Mouse (Mus musculus) heart, embryonic 12.5 days (tissue): ENCODE measurements around the gene Gria2. TPM values are rescaled to one million over a fixed set of nuclear protein-coding genes. Genes with fewer than 3 reads are reported as not detected.

Source experiments
- ATAC-seq: fragments of 200-750 bp; cut with Nextera tagmentation; 2 replicates; pipeline ENCODE4 v1.8.0; 2017; ENCODE audit warnings: moderate TSS enrichment, moderate library complexity; ENCODE audit not compliant: insufficient number of reproducible peaks, low FRiP score
- H3K27ac ChIP-seq: fragments of 300-500 bp; sonication (generic); 2 replicates; pipeline ENCODE4 v1.5.1; 2016; ENCODE audit warnings: mild to moderate bottlenecking, moderate library complexity; ENCODE audit not compliant: poor library complexity, severe bottlenecking
- H3K27me3 ChIP-seq: fragments of 300-500 bp; sonication (generic); replicated peaks from 2 replicates; pipeline ENCODE4 v1.6.1; 2016; ENCODE audit warnings: mild to moderate bottlenecking, moderate library complexity
- H3K36me3 ChIP-seq: fragments of 300-500 bp; sonication (generic); 2 replicates; pipeline ENCODE4 v1.6.1; 2016; ENCODE audit warnings: mild to moderate bottlenecking, moderate library complexity
- H3K4me1 ChIP-seq: fragments of 300-500 bp; sonication (generic); replicated peaks from 2 replicates; pipeline ENCODE4 v1.6.1; 2016; ENCODE audit warnings: mild to moderate bottlenecking
- H3K4me2 ChIP-seq: fragments of 300-500 bp; sonication (generic); 2 replicates; pipeline ENCODE4 v1.6.1; 2016; ENCODE audit warnings: mild to moderate bottlenecking, moderate library complexity
- H3K4me3 ChIP-seq: fragments of 300-500 bp; sonication (generic); 2 replicates; pipeline ENCODE4 v1.5.1; 2016; ENCODE audit warnings: mild to moderate bottlenecking
- H3K9ac ChIP-seq: fragments of 300-500 bp; sonication (generic); 2 replicates; pipeline ENCODE4 v1.6.1; 2016; ENCODE audit warnings: mild to moderate bottlenecking, moderate library complexity
- H3K9me3 ChIP-seq: fragments of 300-500 bp; sonication (generic); replicated peaks from 2 replicates; pipeline ENCODE4 v1.6.1; 2016; ENCODE audit warnings: mild to moderate bottlenecking, moderate library complexity
- WGBS: fragments of 180-500 bp; shearing (Covaris S2); methylation state at CpG from one replicate; pipeline ENCODE4 v1.1.7; 2016; 5-methylcytosine and 5-hydroxymethylcytosine counted together
- polyA plus RNA-seq: library from polyadenylated mRNA; unstranded; fragments of >200 nt; fragmentation: Nextera tagmentation; extraction: Ambion mirVana; gene quantifications from 2 replicates; pipeline ENCODE4 v1.2.1, GENCODE M21; 2016

Gria2 gene
- 0.31 and 0.56 TPM in 2 replicates for polyA plus RNA-seq

DNA sequence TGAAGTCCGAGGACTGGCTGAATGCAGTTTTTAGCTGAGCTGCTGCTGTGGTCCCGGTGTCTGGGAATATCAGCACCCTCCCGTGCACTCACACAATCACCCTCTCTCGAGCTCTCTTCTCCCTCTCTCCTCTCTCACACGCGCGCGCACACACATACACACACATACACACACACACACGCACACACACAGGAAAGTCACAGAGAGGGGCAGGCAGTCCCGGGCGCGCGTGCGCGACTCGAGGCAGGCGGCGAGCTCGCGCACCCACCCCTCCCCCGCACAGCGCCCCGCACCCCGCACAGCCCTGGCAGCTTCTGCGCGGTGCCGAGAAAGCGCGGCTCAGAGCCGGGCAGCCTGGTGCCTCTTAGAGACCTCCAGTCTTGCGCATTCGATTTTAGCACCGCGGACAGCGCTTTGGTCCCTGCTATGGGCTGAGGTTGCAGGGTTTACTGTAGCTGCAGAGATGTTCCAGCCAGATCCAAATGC, at the start of gene Gria2:
Gene Gria2 (minus strand): TSS at position 240 of the 486 bp plus-strand sequence.
- peaks cover 18% of the 10 kb centered on the region for H3K4me1 ChIP-seq
- H3K36me3 ChIP-seq: no peaks in the 10 kb centered on the region
- ATAC-seq: peak; percentile 76
- H3K4me3 ChIP-seq: peak within 1 kb of the TSS; percentile 48
- WGBS: 1% methylated on average over 34 of the region's 35 CpGs
- H3K9ac ChIP-seq: no peak within 1 kb of the TSS
- H3K9me3 ChIP-seq: no peaks in the 10 kb centered on the region
- H3K4me2 ChIP-seq: peak within 1 kb of the TSS; percentile 91
- peaks cover 27% of the 10 kb centered on the region for H3K27me3 ChIP-seq
- no peak within 1 kb of the TSS for H3K27ac ChIP-seq

GRCm38 (mm10) chr3:80850947-80851346, 48.3 kb upstream of the Gria2 start:
- H3K4me3 ChIP-seq: no peak overlapping the region
- ATAC-seq: no peak
- H3K36me3 ChIP-seq: no peaks in the 10 kb centered on the region
- H3K9me3 ChIP-seq: no peaks in the 10 kb centered on the region
- WGBS: 83% methylated on average over 10 of the region's 10 CpGs
- no peak overlapping the region for H3K27ac ChIP-seq
- no peak overlapping the region for H3K9ac ChIP-seq
- no peak overlapping the region for H3K4me2 ChIP-seq
- no peaks in the 10 kb centered on the region for H3K4me1 ChIP-seq
- H3K27me3 ChIP-seq: no peaks in the 10 kb centered on the region

GRCm38 (mm10) chr3:80845634-80846033, 43.0 kb upstream of the Gria2 start:
- Histone ChIP-seq H3K9ac (no peak overlapping the region), H3K4me1 (no peaks in the 10 kb centered on the region), H3K4me3 (no peak overlapping the region), H3K27ac (no peak overlapping the region), H3K36me3 (no peaks in the 10 kb centered on the region), H3K4me2 (no peak overlapping the region), H3K27me3 (no peaks in the 10 kb centered on the region), H3K9me3 (no peaks in the 10 kb centered on the region)
- 80% methylated on average over 2 of the region's 2 CpGs for WGBS
- no peak for ATAC-seq

GRCm38 (mm10) chr3:80839845-80840244, 37.2 kb upstream of the Gria2 start:
- H3K4me3 ChIP-seq: no peak overlapping the region
- no peaks in the 10 kb centered on the region for H3K9me3 ChIP-seq
- H3K9ac ChIP-seq: no peak overlapping the region
- WGBS: 76% methylated on average over 5 of the region's 5 CpGs
- H3K27me3 ChIP-seq: no peaks in the 10 kb centered on the region
- H3K4me1 ChIP-seq: no peaks in the 10 kb centered on the region
- no peak for ATAC-seq
- H3K36me3 ChIP-seq: no peaks in the 10 kb centered on the region
- no peak overlapping the region for H3K27ac ChIP-seq
- no peak overlapping the region for H3K4me2 ChIP-seq

DNA sequence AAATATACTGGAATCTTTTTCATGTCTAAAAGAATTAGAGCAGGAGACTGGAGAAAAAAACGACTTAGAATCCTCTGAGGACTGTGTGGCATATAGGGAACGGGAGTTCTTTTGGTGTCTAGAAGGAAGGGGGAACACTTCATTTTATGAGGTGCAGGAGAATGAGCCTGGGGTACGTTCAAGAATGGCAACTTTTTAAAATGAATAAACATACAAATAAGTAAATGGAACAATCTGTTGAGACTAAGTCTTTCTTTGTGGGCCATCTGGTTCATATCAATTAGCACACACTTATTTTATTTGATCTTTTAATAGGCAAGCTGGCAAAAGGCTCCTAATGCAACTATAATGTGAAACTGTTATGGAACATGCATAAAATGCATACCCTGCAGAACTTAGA, 34.9 kb upstream of the Gria2 start:
- Histone ChIP-seq H3K36me3 (no peaks in the 10 kb centered on the region), H3K27me3 (no peaks in the 10 kb centered on the region), H3K9ac (no peak overlapping the region), H3K4me3 (no peak overlapping the region), H3K4me2 (no peak overlapping the region), H3K4me1 (no peaks in the 10 kb centered on the region), H3K9me3 (no peaks in the 10 kb centered on the region), H3K27ac (no peak overlapping the region)
- 48% methylated on average over 3 of the region's 3 CpGs for WGBS
- ATAC-seq: no peak

DNA sequence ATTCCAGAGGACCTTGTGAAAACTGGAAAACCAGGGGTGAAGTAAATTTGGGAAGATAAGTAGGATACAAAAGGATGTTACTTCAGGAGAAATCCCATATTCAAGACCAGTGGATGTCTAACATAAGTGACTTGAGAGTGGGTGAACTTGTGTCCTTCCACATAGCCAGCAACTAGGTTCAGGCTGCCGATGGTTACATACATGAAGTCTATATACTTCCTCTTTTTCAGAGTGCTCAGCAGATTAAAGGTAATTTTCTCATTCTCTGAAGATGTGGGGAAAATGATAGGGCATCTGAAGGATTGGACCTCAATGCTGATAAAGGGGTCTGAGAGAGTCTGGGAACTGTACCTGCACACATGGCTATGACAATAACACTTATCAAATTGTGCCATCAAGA, 21.3 kb upstream of the Gria2 start:
- no peak overlapping the region for H3K4me2 ChIP-seq
- H3K27me3 ChIP-seq: no peaks in the 10 kb centered on the region
- no peak overlapping the region for H3K9ac ChIP-seq
- ATAC-seq: no peak
- H3K4me1 ChIP-seq: no peaks in the 10 kb centered on the region
- no peaks in the 10 kb centered on the region for H3K9me3 ChIP-seq
- H3K27ac ChIP-seq: no peak overlapping the region
- no peak overlapping the region for H3K4me3 ChIP-seq
- WGBS: 87% methylated on average over 1 of the region's 1 CpGs
- H3K36me3 ChIP-seq: no peaks in the 10 kb centered on the region

GRCm38 (mm10) chr3:80818619-80819018, 16.0 kb upstream of the Gria2 start:
- Histone ChIP-seq H3K27me3 (no peaks in the 10 kb centered on the region), H3K4me2 (no peak overlapping the region), H3K9ac (no peak overlapping the region), H3K4me3 (no peak overlapping the region), H3K36me3 (no peaks in the 10 kb centered on the region), H3K9me3 (no peaks in the 10 kb centered on the region), H3K27ac (no peak overlapping the region), H3K4me1 (no peaks in the 10 kb centered on the region)
- ATAC-seq: no peak
- WGBS: 90% methylated on average over 1 of the region's 1 CpGs

DNA sequence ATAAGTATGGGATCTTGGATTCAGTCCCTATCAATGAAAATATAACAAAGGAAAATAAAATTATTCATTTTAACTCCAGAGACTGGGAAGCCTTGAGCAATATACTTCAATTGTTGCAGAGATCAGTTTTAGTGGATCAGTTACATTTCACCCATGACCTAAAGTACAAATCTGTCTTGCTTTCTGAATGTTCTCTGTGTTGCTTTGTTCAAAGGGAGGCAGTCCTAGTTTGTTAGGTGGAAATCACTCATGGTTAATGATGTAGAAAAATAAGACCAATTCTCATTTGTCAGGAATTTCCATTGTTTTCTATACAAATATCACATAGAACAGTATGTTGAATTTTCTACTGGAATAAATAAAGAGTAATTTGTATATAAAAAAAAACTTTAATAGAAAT, 11.1 kb upstream of the Gria2 start:
- H3K27ac ChIP-seq: no peak overlapping the region
- H3K27me3 ChIP-seq: no peaks in the 10 kb centered on the region
- H3K9me3 ChIP-seq: no peaks in the 10 kb centered on the region
- no peak for ATAC-seq
- H3K4me3 ChIP-seq: no peak overlapping the region
- no peak overlapping the region for H3K4me2 ChIP-seq
- H3K9ac ChIP-seq: no peak overlapping the region
- no peaks in the 10 kb centered on the region for H3K36me3 ChIP-seq
- H3K4me1 ChIP-seq: no peaks in the 10 kb centered on the region

DNA sequence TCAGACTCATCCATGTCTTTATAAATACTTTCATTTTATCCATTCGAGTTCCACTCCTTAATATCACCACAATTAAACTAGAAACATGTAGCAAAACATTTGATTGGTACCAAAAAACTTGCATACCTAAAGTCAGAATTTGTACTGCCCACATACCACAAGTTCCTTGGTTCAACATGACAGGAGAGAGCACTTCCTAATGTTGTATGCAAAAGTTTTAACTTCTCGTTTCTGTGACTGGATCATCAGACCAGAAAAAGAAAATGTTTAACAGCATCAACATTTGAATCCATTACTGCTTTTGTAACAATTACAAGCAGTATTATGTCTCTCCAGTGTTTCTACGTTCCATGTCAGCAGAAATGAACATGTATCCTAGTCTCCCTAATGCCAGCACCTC, 9.6 kb upstream of the Gria2 start:
- Histone ChIP-seq H3K4me2 (no peak overlapping the region), H3K4me3 (no peak overlapping the region), H3K9ac (no peak overlapping the region), H3K36me3 (no peaks in the 10 kb centered on the region), H3K27me3 (no peaks in the 10 kb centered on the region), H3K4me1 (no peaks in the 10 kb centered on the region), H3K27ac (no peak overlapping the region), H3K9me3 (no peaks in the 10 kb centered on the region)
- 65% methylated on average over 3 of the region's 3 CpGs for WGBS
- ATAC-seq: no peak

- peaks cover 15% of the 10 kb centered on the region for H3K4me1 ChIP-seq
- H3K27me3 ChIP-seq: peaks cover 24% of the 10 kb centered on the region
- no peak overlapping the region for H3K4me3 ChIP-seq
- no peak overlapping the region for H3K4me2 ChIP-seq
- 2% methylated on average over 1 of the region's 1 CpGs for WGBS
- no peak overlapping the region for H3K27ac ChIP-seq
- no peaks in the 10 kb centered on the region for H3K36me3 ChIP-seq
- no peaks in the 10 kb centered on the region for H3K9me3 ChIP-seq
- no peak overlapping the region for H3K9ac ChIP-seq
- ATAC-seq: no peak
Measured at GRCm38 (mm10) chr3:80805327-80805726, 2.7 kb upstream of the Gria2 start.

DNA sequence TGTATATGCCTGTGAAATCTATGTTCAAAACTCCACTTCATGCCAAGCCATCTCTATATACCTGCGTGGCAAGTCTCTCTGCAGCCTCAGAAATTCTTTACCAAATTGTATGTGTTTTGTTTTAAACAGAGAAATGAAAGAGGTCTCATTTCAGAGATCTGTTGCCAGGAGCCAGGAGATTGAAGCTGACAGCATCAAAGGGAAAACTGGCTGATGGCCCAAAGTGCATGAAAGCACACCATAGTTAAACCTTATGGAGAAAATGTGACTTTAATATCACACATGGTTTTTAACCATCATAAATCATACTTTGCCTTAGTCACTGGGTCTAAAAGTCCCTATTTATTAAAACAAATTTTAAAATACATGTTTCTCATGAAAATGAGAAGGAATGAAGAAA, 1.2 kb upstream of the Gria2 start:
- ATAC-seq: no peak
- Histone ChIP-seq H3K4me1 (peaks cover 18% of the 10 kb centered on the region), H3K4me2 (no peak overlapping the region), H3K27ac (no peak overlapping the region), H3K36me3 (no peaks in the 10 kb centered on the region), H3K4me3 (no peak overlapping the region), H3K27me3 (peaks cover 27% of the 10 kb centered on the region), H3K9ac (no peak overlapping the region), H3K9me3 (no peaks in the 10 kb centered on the region)
- WGBS: 46% methylated on average over 1 of the region's 1 CpGs

- H3K4me2 ChIP-seq: no peak overlapping the region
- no peak overlapping the region for H3K4me3 ChIP-seq
- no peak overlapping the region for H3K9ac ChIP-seq
- no peak overlapping the region for H3K27ac ChIP-seq
- 57% methylated on average over 8 of the region's 8 CpGs for WGBS
- H3K4me1 ChIP-seq: peaks cover 18% of the 10 kb centered on the region
- H3K27me3 ChIP-seq: peaks cover 27% of the 10 kb centered on the region
- no peak for ATAC-seq
- H3K36me3 ChIP-seq: no peaks in the 10 kb centered on the region
- H3K9me3 ChIP-seq: no peaks in the 10 kb centered on the region
Measured at GRCm38 (mm10) chr3:80803211-80803610, 576 bp upstream of the Gria2 start.
